Mouse (Mus musculus): ENCODE data around the gene Tead4. TPM values are rescaled to one million over a fixed set of nuclear protein-coding genes. Genes with fewer than 3 reads are reported as not detected.
"Not testable (repeated sequence)": the region's sequence is repeated elsewhere in the genome, so short reads cannot be mapped to it uniquely, and the experiment has no call there.

The Tead4 gene
- total and polyA plus RNA-seq, 3 experiments = 0.98 to 3.7 (median 3.3) TPM

DNA sequence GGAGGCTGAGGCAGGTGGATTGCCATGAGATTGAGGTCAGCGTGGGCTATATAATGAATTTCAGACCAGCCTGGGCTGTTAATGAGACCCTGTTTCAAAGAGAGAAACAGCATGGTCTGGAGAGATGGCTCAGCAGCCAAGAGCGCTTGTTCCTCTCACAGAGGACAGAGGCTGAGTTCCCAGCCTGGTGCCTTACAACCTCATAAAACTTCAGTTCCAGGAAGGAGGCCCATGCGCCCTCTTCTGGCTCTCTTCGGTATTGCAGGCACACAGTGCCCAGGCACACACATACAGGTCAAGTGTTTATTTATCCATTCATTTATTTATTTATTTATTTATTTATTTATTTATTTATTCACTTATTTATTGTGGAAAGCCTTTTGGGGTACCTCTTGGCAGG, 7.7 kb upstream of the Tead4 start:
- H3K27me3 ChIP-seq (ENCODE audit: control insufficient read depth, insufficient read depth, low read length) = no peaks in the 10 kb centered on the region
- peak; percentile 94; the same call in 1 of the 2 replicates for TF ChIP-seq CTCF (IDR thresholded peaks at IDR 0.05)
- peak; percentile 71 for TF ChIP-seq EP300 (IDR thresholded peaks at IDR 0.05; ENCODE audit: insufficient read depth, low read depth, low read length)
- TF ChIP-seq POLR2A (IDR thresholded peaks at IDR 0.05; ENCODE audit: insufficient read depth, low read depth, low read length) = no peak
- no peaks in the 10 kb centered on the region for H3K79me2 ChIP-seq (replicated peaks; ENCODE audit: control insufficient read depth, insufficient read depth, low read length)
- H3K4me3 ChIP-seq = no peak overlapping the region
- no peak overlapping the region for H3K27ac ChIP-seq
- no peaks in the 10 kb centered on the region for H3K36me3 ChIP-seq (ENCODE audit: control insufficient read depth, insufficient read depth, low read length)
- H3K4me1 ChIP-seq (ENCODE audit: control insufficient read depth, insufficient read depth, low read length) = no peaks in the 10 kb centered on the region
- peak; percentile 31 to 77 for DNase-seq
- intact Hi-C loops (cut with DNase I) = loop anchor here (1.0 to 10.0 kb wide), 4 partner anchors 41 to 334 kb away; no protein-coding TSS in a partner anchor
- no peak overlapping the region for H3K9ac ChIP-seq (ENCODE audit: low read depth, low read length)
- 30% methylated on average over 4 of the region's 4 CpGs for WGBS

GRCm38 (mm10) chr6:128304801-128305200, 4.2 kb upstream of the Tead4 start:
- Histone ChIP-seq H3K79me2 (replicated peaks; ENCODE audit: control insufficient read depth, insufficient read depth, low read length) (no peaks in the 10 kb centered on the region), H3K27ac (no peak overlapping the region), H3K4me3 (no peak overlapping the region), H3K27me3 (ENCODE audit: control insufficient read depth, insufficient read depth, low read length) (no peaks in the 10 kb centered on the region), H3K9ac (ENCODE audit: low read depth, low read length) (no peak overlapping the region), H3K4me1 (ENCODE audit: control insufficient read depth, insufficient read depth, low read length) (no peaks in the 10 kb centered on the region), H3K36me3 (ENCODE audit: control insufficient read depth, insufficient read depth, low read length) (no peaks in the 10 kb centered on the region)
- TF ChIP-seq CTCF (IDR thresholded peaks at IDR 0.05) (no peak), EP300 (IDR thresholded peaks at IDR 0.05; ENCODE audit: insufficient read depth, low read depth, low read length) (no peak), POLR2A (IDR thresholded peaks at IDR 0.05; ENCODE audit: insufficient read depth, low read depth, low read length) (no peak)
- intact Hi-C loops (cut with DNase I) = loop anchor here (5.0 to 10.0 kb wide), 2 partner anchors 38 to 330 kb away; no protein-coding TSS in a partner anchor
- DNase-seq = no peak
- 86% methylated on average over 4 of the region's 4 CpGs for WGBS

DNA sequence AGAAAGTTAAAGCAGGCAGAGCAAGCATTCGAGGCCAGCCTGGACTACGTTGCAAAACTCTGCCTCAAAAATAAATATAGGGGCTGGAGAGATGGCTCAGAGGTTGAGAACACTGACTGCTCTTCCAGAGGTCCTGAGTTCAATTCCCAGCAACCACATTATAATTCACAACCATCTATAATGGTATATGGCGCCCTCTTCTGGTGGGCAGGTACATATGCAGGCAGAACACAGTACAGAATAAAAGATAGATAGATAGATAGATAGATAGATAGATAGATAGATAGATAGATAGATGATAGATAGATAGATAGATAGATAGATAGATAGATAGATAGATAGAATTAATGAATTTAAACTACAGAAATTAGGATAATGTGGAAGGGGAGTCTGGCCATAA, 2.0 kb upstream of the Tead4 start:
- 92% methylated on average over 3 of the region's 3 CpGs for WGBS
- not testable (repeated sequence) for H3K79me2 ChIP-seq (replicated peaks; ENCODE audit: control insufficient read depth, insufficient read depth, low read length); H3K4me3 ChIP-seq; H3K4me1 ChIP-seq (ENCODE audit: control insufficient read depth, insufficient read depth, low read length); H3K27ac ChIP-seq; H3K27me3 ChIP-seq (ENCODE audit: control insufficient read depth, insufficient read depth, low read length); H3K9ac ChIP-seq (ENCODE audit: low read depth, low read length); H3K36me3 ChIP-seq (ENCODE audit: control insufficient read depth, insufficient read depth, low read length); DNase-seq
- intact Hi-C loops (cut with DNase I) = loop anchor here (10.0 kb wide), 1 partner anchor 328 kb away; no protein-coding TSS in a partner anchor
- TF ChIP-seq CTCF (IDR thresholded peaks at IDR 0.05) = peak; percentile 60

DNA sequence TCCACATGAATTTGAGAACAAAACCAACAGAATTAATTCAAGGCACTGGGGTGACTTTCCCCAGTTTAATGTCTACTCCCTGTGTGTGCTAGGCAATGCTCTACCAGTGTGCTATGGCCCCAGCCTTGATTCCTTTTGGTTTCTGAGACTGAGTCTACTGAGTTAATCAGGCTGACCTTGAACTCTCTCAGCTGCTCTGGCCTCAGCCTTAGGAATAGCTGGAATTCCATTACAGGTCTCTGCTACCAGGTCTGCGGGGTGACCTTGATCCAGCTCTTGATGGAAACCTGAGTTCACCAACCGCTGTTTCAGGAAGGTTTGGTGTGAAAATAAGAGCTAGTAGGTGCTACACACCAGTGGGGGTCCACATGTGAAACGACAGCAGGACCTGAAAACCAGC, 1.3 kb upstream of the Tead4 start:
- intact Hi-C loops (cut with DNase I) = loop anchor here (2.0 to 10.0 kb wide), 3 partner anchors 21 to 327 kb away; no protein-coding TSS in a partner anchor
- TF ChIP-seq EP300 (IDR thresholded peaks at IDR 0.05; ENCODE audit: insufficient read depth, low read depth, low read length) = no peak
- no peak for TF ChIP-seq POLR2A (IDR thresholded peaks at IDR 0.05; ENCODE audit: insufficient read depth, low read depth, low read length)
- no peak for TF ChIP-seq CTCF (IDR thresholded peaks at IDR 0.05)
- 91% methylated on average over 3 of the region's 3 CpGs for WGBS
- H3K4me3 ChIP-seq = no peak overlapping the region
- H3K9ac ChIP-seq (ENCODE audit: low read depth, low read length) = no peak overlapping the region
- H3K36me3 ChIP-seq (ENCODE audit: control insufficient read depth, insufficient read depth, low read length) = no peaks in the 10 kb centered on the region
- H3K79me2 ChIP-seq (replicated peaks; ENCODE audit: control insufficient read depth, insufficient read depth, low read length) = no peaks in the 10 kb centered on the region
- H3K27ac ChIP-seq = no peak overlapping the region
- no peaks in the 10 kb centered on the region for H3K27me3 ChIP-seq (ENCODE audit: control insufficient read depth, insufficient read depth, low read length)
- no peak for DNase-seq
- H3K4me1 ChIP-seq (ENCODE audit: control insufficient read depth, insufficient read depth, low read length) = peaks cover 8% of the 10 kb centered on the region

DNA sequence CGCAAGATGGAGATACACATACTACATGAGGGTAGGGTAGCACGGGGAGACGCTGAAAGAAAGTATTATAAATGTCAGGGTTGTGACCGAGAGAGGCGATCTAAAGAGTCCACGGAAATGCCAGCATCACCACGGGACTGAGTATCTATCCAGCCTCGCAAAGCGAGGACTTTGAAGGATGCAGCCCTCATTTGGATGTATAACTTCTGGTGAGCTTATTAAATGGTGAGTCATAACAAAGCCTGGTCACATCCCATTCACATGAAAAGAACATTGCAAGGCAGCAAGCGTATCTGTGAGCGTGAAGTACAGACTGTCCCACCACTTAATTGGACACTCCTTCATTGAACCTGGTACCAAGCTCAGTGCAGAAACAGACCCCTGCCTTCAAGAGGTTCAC, 835 bp upstream of the Tead4 start:
- no peaks in the 10 kb centered on the region for H3K36me3 ChIP-seq (ENCODE audit: control insufficient read depth, insufficient read depth, low read length)
- H3K9ac ChIP-seq (ENCODE audit: low read depth, low read length) = no peak overlapping the region
- DNase-seq = no peak
- intact Hi-C loops (cut with DNase I) = loop anchor here (2.0 to 10.0 kb wide), 3 partner anchors 21 to 327 kb away; no protein-coding TSS in a partner anchor
- no peaks in the 10 kb centered on the region for H3K79me2 ChIP-seq (replicated peaks; ENCODE audit: control insufficient read depth, insufficient read depth, low read length)
- no peaks in the 10 kb centered on the region for H3K27me3 ChIP-seq (ENCODE audit: control insufficient read depth, insufficient read depth, low read length)
- TF ChIP-seq POLR2A (IDR thresholded peaks at IDR 0.05; ENCODE audit: insufficient read depth, low read depth, low read length) = no peak
- H3K27ac ChIP-seq = peak overlapping the region; percentile 85
- H3K4me1 ChIP-seq (ENCODE audit: control insufficient read depth, insufficient read depth, low read length) = peaks cover 11% of the 10 kb centered on the region
- no peak overlapping the region for H3K4me3 ChIP-seq
- 36% methylated on average over 11 of the region's 11 CpGs for WGBS

DNA sequence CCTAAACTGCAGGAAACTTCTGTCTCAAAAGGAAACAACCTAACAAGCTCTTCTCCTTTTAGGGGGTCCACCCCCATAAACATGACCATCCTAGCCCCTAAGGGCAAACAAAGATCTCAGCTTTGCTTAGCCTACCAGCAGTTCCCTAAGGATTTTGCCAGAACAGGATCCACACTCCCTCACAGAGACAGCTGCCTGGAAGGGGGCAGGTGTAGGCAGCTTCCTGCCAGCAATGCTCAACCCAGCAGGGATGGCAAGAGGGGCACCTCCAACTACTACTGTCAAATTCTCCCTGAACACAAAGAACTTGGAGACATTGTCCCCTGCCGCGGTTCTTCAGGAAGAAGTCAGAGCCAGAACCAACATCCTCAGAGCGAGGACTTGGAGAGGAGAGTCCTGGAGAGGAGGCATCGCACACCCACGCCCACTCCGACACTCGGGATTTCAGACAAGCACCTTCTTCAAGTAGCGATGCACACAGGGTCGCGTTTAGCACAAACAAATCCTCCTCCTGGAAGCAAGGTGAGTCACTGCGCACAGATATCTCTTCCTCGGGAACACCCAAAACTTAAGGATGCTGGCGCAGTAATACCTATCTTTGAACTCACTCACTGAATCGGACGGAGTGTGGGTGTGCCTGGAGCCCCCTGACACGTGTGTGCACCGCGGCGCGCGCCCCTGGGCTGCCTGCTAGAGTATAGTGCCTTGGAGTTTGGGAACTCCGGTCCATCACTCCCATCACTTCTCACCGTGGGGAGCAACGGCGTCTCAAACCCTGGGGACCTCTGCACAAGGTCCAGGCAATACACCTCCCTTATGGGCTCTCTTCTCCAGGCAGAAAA, 1.1 kb downstream of the Tead4 start:
- WGBS = 3% methylated on average over 25 of the region's 25 CpGs
- Histone ChIP-seq H3K79me2 (replicated peaks; ENCODE audit: control insufficient read depth, insufficient read depth, low read length) (no peaks in the 10 kb centered on the region), H3K4me1 (ENCODE audit: control insufficient read depth, insufficient read depth, low read length) (peaks cover 18% of the 10 kb centered on the region), H3K9ac (ENCODE audit: low read depth, low read length) (peak overlapping the region; percentile 85), H3K4me3 (peak overlapping the region; percentile 81), H3K27me3 (ENCODE audit: control insufficient read depth, insufficient read depth, low read length) (no peaks in the 10 kb centered on the region), H3K27ac (peak overlapping the region; percentile 85), H3K36me3 (ENCODE audit: control insufficient read depth, insufficient read depth, low read length) (no peaks in the 10 kb centered on the region)
- peak; percentile 22 to 41 for DNase-seq
- TF ChIP-seq POLR2A (IDR thresholded peaks at IDR 0.05; ENCODE audit: insufficient read depth, low read depth, low read length) = no peak
- no peak for TF ChIP-seq EP300 (IDR thresholded peaks at IDR 0.05; ENCODE audit: insufficient read depth, low read depth, low read length)
- no peak for TF ChIP-seq CTCF (IDR thresholded peaks at IDR 0.05)
- intact Hi-C loops (cut with DNase I) = loop anchor here (2.0 to 10.0 kb wide), 5 partner anchors 19 to 1755 kb away; no protein-coding TSS in a partner anchor
